Mouse (Mus musculus): ENCODE data around the gene Pcid2. TPM values are rescaled to one million over a fixed set of nuclear protein-coding genes. Genes with fewer than 3 reads are reported as not detected.

Pcid2 gene
- polyA plus RNA-seq, 1 experiment from 2014 or later = 39.7 TPM

DNA sequence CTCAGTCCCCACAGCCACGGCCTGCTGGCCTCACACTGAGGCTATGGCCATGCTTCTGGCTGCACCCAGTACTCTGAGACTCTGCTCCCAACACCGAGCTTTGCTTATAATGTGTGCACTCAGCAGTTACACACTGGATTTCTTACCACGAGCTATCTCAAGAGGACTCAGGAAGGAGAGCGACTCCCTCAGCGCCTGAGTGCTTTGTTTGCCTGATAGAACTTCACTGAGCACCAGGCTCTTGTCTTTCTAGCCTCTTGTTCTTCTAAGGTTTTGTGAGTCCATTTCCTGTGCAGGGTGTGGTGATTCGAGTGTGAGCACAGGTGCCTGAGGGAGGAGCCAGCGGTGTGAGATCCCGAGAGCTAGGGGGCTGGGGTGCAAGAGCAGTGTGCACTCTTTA is 19.6 kb upstream of the Pcid2 start:
- DNase-seq (no peak), ATAC-seq (ENCODE audit: low FRiP score, low TSS enrichment) (no peak)
- Histone ChIP-seq H3K27ac (replicated peaks; ENCODE audit: low read depth, low read length) (no peak overlapping the region), H3K4me2 (ENCODE audit: low read length) (no peak overlapping the region), H3K9ac (replicated peaks; ENCODE audit: low read length) (no peak overlapping the region), H3K9me3 (ENCODE audit: control insufficient read depth, low read length) (no peaks in the 10 kb centered on the region), H3K27me3 (ENCODE audit: control insufficient read depth, insufficient read depth, low read length) (no peaks in the 10 kb centered on the region), H3K4me1 (ENCODE audit: control insufficient read depth, insufficient read depth, low read length) (no peaks in the 10 kb centered on the region), H3K36me3 (ENCODE audit: control insufficient read depth, insufficient read depth, low read length) (peaks cover 82% of the 10 kb centered on the region), H3K4me3 (replicated peaks; ENCODE audit: low read depth, low read length) (no peak overlapping the region)
- 95% methylated on average over 8 of the region's 8 CpGs for WGBS

DNA sequence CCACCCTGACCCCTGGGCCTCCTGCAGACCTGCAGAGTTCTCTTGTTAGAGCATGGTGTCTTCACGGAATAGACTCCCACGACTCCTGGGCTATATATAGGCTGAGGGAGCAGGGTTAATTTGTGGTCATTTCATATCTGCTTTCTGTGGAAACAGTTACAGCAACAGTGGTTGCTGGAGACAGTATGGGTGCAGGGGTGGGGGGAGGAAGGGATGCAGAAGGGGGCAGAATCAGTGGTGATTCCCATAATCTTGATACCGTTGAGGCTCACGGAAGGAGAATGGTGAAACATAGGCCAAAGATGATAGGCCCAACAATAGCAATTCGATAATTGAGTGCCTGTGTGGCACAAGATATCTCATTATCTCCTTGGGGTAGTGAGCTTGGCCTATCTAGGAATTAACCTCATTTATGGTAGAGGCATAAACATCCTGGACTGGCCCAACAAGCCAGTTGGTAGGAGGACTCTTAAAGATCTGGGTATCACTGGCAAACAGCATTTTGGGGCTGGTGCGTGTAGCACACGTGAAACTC is 17.7 kb upstream of the Pcid2 start:
- Histone ChIP-seq H3K36me3 (ENCODE audit: control insufficient read depth, insufficient read depth, low read length) (peaks cover 67% of the 10 kb centered on the region), H3K4me1 (ENCODE audit: control insufficient read depth, insufficient read depth, low read length) (no peaks in the 10 kb centered on the region), H3K4me2 (ENCODE audit: low read length) (no peak overlapping the region), H3K9me3 (ENCODE audit: control insufficient read depth, low read length) (no peaks in the 10 kb centered on the region), H3K27ac (replicated peaks; ENCODE audit: low read depth, low read length) (no peak overlapping the region), H3K27me3 (ENCODE audit: control insufficient read depth, insufficient read depth, low read length) (no peaks in the 10 kb centered on the region), H3K4me3 (replicated peaks; ENCODE audit: low read depth, low read length) (no peak overlapping the region), H3K9ac (replicated peaks; ENCODE audit: low read length) (no peak overlapping the region)
- DNase-seq = no peak
- WGBS = 95% methylated on average over 7 of the region's 7 CpGs
- ATAC-seq (ENCODE audit: low FRiP score, low TSS enrichment) = no peak

DNA sequence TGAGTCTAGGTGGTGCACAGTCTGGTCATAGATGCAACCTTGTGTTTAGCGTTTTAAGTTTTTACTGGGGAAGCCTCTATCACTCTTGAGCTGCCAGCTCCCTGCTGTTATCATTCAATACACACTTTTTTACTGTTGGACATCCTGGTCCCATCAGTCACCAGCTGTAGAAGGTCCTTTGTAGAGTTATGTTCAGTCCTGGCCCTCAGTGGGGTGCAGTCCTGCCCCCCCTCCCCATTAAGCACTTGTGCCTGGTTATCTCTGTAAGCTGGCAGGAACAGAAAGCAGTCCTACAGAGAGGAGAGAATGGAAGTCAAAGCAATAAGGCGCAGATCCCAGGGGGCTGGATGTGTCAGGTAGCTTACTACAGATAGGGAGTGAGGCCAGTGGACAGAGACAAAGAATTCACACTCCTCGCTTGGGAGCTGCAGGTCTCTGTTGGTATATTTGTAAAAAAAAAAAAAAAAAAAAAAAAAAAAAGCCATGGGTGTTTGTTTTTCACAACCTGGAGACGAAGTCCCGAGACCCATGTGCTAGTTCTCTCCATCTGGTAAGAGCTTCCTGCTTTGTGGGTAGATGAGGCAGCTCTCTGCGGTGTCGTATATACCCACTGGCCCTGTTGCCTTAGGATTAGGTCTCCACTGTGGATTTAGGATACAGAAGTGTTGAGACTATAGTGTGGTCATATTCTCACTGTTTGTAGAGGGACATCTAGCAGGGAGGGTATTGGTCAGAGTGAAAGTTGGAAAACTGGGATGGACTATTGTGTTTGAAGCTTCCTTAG is 15.8 kb upstream of the Pcid2 start:
- H3K4me1 ChIP-seq (ENCODE audit: control insufficient read depth, insufficient read depth, low read length) = no peaks in the 10 kb centered on the region
- no peak overlapping the region for H3K9ac ChIP-seq (replicated peaks; ENCODE audit: low read length)
- no peak overlapping the region for H3K4me2 ChIP-seq (ENCODE audit: low read length)
- H3K27ac ChIP-seq (replicated peaks; ENCODE audit: low read depth, low read length) = no peak overlapping the region
- no peaks in the 10 kb centered on the region for H3K27me3 ChIP-seq (ENCODE audit: control insufficient read depth, insufficient read depth, low read length)
- no peak overlapping the region for H3K4me3 ChIP-seq (replicated peaks; ENCODE audit: low read depth, low read length)
- no peak for DNase-seq
- peaks cover 52% of the 10 kb centered on the region for H3K36me3 ChIP-seq (ENCODE audit: control insufficient read depth, insufficient read depth, low read length)
- ATAC-seq (ENCODE audit: low FRiP score, low TSS enrichment) = no peak
- 90% methylated on average over 7 of the region's 7 CpGs for WGBS
- no peaks in the 10 kb centered on the region for H3K9me3 ChIP-seq (ENCODE audit: control insufficient read depth, low read length)

DNA sequence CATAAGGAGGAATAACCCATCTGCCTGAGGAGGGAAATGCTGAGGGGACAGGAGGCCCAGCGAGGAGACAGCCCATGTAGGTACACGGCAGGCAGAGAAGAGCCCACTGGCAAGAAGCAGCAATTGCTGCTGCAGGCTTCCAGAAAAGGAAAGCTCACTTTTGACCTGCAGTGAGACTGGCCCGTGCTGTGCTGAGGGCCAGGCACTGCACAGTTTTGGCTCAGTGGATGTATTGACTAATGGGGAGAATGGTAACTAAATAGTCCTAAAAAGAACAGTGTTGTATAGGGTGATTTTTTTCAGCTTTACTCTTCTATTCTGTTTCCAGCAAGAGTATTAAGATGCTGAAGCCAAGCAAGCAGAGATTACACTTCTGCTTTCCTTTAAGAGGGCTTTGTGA is 13.3 kb upstream of the Pcid2 start:
- no peak for DNase-seq
- H3K4me2 ChIP-seq (ENCODE audit: low read length) = no peak overlapping the region
- peaks cover 32% of the 10 kb centered on the region for H3K36me3 ChIP-seq (ENCODE audit: control insufficient read depth, insufficient read depth, low read length)
- WGBS = 91% methylated on average over 3 of the region's 3 CpGs
- H3K4me1 ChIP-seq (ENCODE audit: control insufficient read depth, insufficient read depth, low read length) = no peaks in the 10 kb centered on the region
- H3K9ac ChIP-seq (replicated peaks; ENCODE audit: low read length) = no peak overlapping the region
- no peaks in the 10 kb centered on the region for H3K27me3 ChIP-seq (ENCODE audit: control insufficient read depth, insufficient read depth, low read length)
- ATAC-seq (ENCODE audit: low FRiP score, low TSS enrichment) = no peak
- no peak overlapping the region for H3K4me3 ChIP-seq (replicated peaks; ENCODE audit: low read depth, low read length)
- H3K9me3 ChIP-seq (ENCODE audit: control insufficient read depth, low read length) = no peaks in the 10 kb centered on the region
- H3K27ac ChIP-seq (replicated peaks; ENCODE audit: low read depth, low read length) = no peak overlapping the region

DNA sequence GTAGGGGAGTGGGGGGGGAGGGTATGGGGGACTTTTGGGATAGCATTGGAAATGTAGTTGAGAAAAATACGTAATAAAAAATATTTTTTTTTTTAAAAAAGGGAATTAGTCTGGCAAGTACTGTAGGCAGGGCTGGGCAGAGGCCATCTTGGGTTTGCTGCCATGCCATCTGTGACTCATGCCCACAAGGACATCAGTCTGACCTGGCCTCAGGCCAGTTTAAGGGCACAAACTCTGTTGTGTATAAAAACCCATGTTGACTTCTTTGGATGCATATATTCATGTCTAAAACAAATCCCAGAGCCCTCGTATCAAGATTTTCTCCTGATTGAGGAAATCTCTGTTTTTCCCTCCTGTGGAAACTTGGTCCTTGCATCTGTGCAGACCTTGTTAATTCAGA is 11.8 kb upstream of the Pcid2 start:
- H3K27me3 ChIP-seq (ENCODE audit: control insufficient read depth, insufficient read depth, low read length) = no peaks in the 10 kb centered on the region
- no peak overlapping the region for H3K4me3 ChIP-seq (replicated peaks; ENCODE audit: low read depth, low read length)
- H3K9ac ChIP-seq (replicated peaks; ENCODE audit: low read length) = no peak overlapping the region
- no peaks in the 10 kb centered on the region for H3K9me3 ChIP-seq (ENCODE audit: control insufficient read depth, low read length)
- peaks cover 24% of the 10 kb centered on the region; the same call in 1 of the 2 replicates for H3K36me3 ChIP-seq (ENCODE audit: control insufficient read depth, insufficient read depth, low read length)
- H3K27ac ChIP-seq (replicated peaks; ENCODE audit: low read depth, low read length) = no peak overlapping the region
- WGBS = 97% methylated on average over 2 of the region's 2 CpGs
- DNase-seq (no peak), ATAC-seq (ENCODE audit: low FRiP score, low TSS enrichment) (no peak)
- H3K4me2 ChIP-seq (ENCODE audit: low read length) = no peak overlapping the region
- H3K4me1 ChIP-seq (ENCODE audit: control insufficient read depth, insufficient read depth, low read length) = no peaks in the 10 kb centered on the region

DNA sequence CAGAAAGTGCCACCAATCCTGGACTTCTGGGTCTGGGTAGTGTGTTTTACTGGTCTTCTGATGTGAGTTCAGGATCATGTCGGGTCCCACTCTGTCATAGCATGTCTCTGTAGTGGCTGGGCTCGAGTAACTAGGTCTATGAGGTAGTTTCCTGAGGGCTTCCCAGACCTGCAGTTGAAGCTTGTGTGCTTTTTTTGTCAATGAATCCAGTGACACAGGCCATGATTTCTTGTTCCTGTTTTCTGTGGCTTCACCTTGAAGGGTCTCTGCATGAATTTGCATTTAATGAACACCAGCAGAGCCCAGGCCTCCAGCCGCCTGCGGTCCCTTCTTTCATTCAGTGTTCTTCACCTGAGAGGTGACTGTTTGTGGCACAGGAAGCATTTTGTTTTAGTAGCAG is 8.0 kb upstream of the Pcid2 start:
- ATAC-seq (ENCODE audit: low FRiP score, low TSS enrichment) = no peak
- 91% methylated on average over 4 of the region's 4 CpGs for WGBS
- no peaks in the 10 kb centered on the region for H3K9me3 ChIP-seq (ENCODE audit: control insufficient read depth, low read length)

DNA sequence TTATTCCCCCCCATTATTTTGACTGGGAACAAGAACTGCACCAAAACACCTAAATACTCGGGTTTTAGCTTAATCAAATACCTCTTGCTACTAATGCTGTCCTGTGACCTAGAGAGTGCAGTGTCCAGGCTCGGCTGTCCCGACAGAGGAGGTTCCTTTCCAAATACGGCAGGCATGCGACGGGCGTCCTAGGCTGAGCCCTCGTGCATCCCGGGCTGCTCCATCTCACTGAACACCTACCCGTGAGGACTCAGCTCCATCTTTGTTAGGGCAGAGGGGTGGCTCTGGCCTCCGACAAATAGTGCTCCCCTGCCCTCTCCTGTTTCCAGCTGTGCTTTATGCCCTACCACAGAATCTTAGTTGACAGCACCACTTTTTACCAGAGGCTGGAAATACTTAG is 6.7 kb upstream of the Pcid2 start:
- Histone ChIP-seq H3K4me3 (replicated peaks; ENCODE audit: low read depth, low read length) (no peak overlapping the region), H3K9ac (replicated peaks; ENCODE audit: low read length) (no peak overlapping the region), H3K27me3 (ENCODE audit: control insufficient read depth, insufficient read depth, low read length) (no peaks in the 10 kb centered on the region), H3K9me3 (ENCODE audit: control insufficient read depth, low read length) (no peaks in the 10 kb centered on the region), H3K27ac (replicated peaks; ENCODE audit: low read depth, low read length) (no peak overlapping the region), H3K4me1 (ENCODE audit: control insufficient read depth, insufficient read depth, low read length) (no peaks in the 10 kb centered on the region), H3K36me3 (ENCODE audit: control insufficient read depth, insufficient read depth, low read length) (0 out of 2 replicates have a peak, but pooled peaks cover 10% of the 10 kb centered on the region), H3K4me2 (ENCODE audit: low read length) (no peak overlapping the region)
- DNase-seq = no peak
- WGBS = 91% methylated on average over 11 of the region's 11 CpGs
- ATAC-seq (ENCODE audit: low FRiP score, low TSS enrichment) = no peak

More for the DNA sequence above, 8.0 kb upstream of the Pcid2 start:
- Histone ChIP-seq H3K27ac (replicated peaks; ENCODE audit: low read depth, low read length) (no peak overlapping the region), H3K9ac (replicated peaks; ENCODE audit: low read length) (no peak overlapping the region), H3K27me3 (ENCODE audit: control insufficient read depth, insufficient read depth, low read length) (no peaks in the 10 kb centered on the region), H3K4me3 (replicated peaks; ENCODE audit: low read depth, low read length) (no peak overlapping the region), H3K36me3 (ENCODE audit: control insufficient read depth, insufficient read depth, low read length) (0 out of 2 replicates have a peak, but pooled peaks cover 10% of the 10 kb centered on the region), H3K4me2 (ENCODE audit: low read length) (no peak overlapping the region), H3K4me1 (ENCODE audit: control insufficient read depth, insufficient read depth, low read length) (no peaks in the 10 kb centered on the region)
- no peak for DNase-seq

DNA sequence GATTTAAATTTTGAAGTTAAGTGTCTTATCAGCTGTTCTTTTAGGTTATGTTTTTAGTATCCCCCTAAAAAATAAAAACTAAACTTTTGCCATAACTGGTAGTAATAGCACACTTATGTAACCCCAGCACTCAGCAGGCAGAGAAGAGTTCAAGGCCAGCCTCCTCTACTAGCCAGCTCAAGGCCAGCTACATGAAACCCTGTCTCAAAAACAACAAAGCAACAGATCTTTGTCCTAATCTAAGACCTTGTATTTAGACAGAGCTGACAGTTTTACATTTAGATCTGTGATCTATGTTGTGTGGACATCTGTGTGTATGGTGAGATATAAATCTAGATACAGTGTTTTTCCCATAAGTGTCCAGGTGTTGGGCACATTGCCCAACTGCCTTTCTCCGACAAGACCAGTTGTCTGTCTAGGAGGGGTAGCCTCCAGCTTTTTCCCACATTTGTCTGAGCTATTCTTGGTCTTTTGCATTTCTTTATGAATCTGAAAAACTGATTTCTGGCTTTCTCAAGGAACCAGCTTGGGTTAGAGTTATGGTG is 4.2 kb upstream of the Pcid2 start:
- ATAC-seq (ENCODE audit: low FRiP score, low TSS enrichment) = no peak
- WGBS = 92% methylated on average over 1 of the region's 1 CpGs
- no peak overlapping the region for H3K9ac ChIP-seq (replicated peaks; ENCODE audit: low read length)
- H3K4me1 ChIP-seq (ENCODE audit: control insufficient read depth, insufficient read depth, low read length) = peaks cover 7% of the 10 kb centered on the region
- no peaks in the 10 kb centered on the region for H3K9me3 ChIP-seq (ENCODE audit: control insufficient read depth, low read length)
- no peak overlapping the region for H3K27ac ChIP-seq (replicated peaks; ENCODE audit: low read depth, low read length)
- no peak overlapping the region for H3K4me2 ChIP-seq (ENCODE audit: low read length)
- no peak for DNase-seq
- H3K4me3 ChIP-seq (replicated peaks; ENCODE audit: low read depth, low read length) = no peak overlapping the region
- no peaks in the 10 kb centered on the region for H3K27me3 ChIP-seq (ENCODE audit: control insufficient read depth, insufficient read depth, low read length)
- H3K36me3 ChIP-seq (ENCODE audit: control insufficient read depth, insufficient read depth, low read length) = 0 out of 2 replicates have a peak, but pooled peaks cover 10% of the 10 kb centered on the region

DNA sequence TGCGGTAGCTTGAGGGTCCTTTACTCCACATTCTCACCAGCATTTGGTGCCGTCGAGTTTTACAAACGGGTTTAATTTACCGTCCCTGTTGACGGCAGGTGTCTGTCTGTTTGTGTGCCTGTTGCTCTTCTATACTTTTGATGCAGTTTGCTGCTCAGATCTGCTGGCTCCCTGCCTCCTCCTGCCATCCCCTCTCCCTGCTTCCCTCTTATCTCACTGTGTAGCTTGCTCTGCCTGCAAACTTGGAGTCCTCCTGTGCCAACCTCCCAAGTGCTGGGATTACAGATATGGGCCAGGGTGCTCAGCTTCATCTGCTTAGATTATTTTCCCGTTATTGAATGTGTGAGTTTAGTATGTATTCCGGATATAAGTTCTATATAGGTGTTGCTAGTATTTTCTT is 3.7 kb upstream of the Pcid2 start:
- H3K4me1 ChIP-seq (ENCODE audit: control insufficient read depth, insufficient read depth, low read length) = peaks cover 11% of the 10 kb centered on the region
- no peak overlapping the region for H3K27ac ChIP-seq (replicated peaks; ENCODE audit: low read depth, low read length)
- 96% methylated on average over 8 of the region's 8 CpGs for WGBS
- no peak for DNase-seq
- H3K4me3 ChIP-seq (replicated peaks; ENCODE audit: low read depth, low read length) = no peak overlapping the region
- H3K27me3 ChIP-seq (ENCODE audit: control insufficient read depth, insufficient read depth, low read length) = no peaks in the 10 kb centered on the region
- no peak overlapping the region for H3K4me2 ChIP-seq (ENCODE audit: low read length)
- no peak overlapping the region for H3K9ac ChIP-seq (replicated peaks; ENCODE audit: low read length)
- no peaks in the 10 kb centered on the region for H3K9me3 ChIP-seq (ENCODE audit: control insufficient read depth, low read length)
- no peak for ATAC-seq (ENCODE audit: low FRiP score, low TSS enrichment)
- H3K36me3 ChIP-seq (ENCODE audit: control insufficient read depth, insufficient read depth, low read length) = 0 out of 2 replicates have a peak, but pooled peaks cover 9% of the 10 kb centered on the region

All from midbrain, embryonic 14.5 days (tissue).